Mouse (Mus musculus): ENCODE results near the gene Tmbim1. TPM values are rescaled to one million over a fixed set of nuclear protein-coding genes. Genes with fewer than 3 reads are reported as not detected.

Gene Tmbim1
- total RNA-seq, 1 experiment from 2014 or later: 1.9 TPM

DNA sequence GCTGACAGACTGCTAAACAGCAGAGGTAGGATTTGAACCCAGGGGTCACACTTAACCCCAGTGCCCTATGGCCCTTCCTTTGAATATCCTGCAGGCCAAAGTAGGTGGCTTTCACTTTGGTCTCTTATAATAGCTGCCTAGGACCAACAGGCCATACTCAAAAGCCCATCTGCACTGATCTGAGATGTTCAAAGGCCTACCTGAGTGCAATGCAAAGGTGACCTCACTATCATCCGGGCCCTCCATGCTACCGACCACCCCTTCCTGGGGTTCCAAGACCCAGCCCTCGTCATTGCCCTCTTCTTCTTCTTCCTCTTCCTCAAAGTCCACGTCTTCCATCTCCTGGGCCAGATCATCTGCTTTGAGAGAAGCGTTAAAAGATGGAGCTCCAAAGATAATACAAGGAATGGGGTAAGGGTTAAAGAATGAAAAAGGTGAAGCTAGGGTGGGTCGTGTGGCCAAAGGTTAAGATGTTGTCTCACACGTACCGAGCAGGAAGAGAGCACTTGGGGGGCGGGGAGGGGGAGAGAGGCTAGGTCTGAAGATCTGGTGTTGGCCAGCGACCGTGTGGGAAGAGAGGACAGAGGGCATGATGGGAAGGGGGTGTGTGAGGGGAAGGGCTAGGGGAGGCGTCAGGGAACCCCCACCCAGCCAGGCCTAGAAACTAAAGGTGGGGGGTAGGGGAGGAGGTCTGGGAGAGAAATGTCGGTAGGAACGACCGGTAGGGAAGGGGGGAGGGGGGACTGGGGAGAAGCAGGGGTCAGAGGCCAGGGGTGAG is 21.5 kb downstream of the Tmbim1 start:
- no peak for ATAC-seq (ENCODE audit: extremely low read depth, insufficient number of reproducible peaks, low FRiP score, poor library complexity, severe bottlenecking)

DNA sequence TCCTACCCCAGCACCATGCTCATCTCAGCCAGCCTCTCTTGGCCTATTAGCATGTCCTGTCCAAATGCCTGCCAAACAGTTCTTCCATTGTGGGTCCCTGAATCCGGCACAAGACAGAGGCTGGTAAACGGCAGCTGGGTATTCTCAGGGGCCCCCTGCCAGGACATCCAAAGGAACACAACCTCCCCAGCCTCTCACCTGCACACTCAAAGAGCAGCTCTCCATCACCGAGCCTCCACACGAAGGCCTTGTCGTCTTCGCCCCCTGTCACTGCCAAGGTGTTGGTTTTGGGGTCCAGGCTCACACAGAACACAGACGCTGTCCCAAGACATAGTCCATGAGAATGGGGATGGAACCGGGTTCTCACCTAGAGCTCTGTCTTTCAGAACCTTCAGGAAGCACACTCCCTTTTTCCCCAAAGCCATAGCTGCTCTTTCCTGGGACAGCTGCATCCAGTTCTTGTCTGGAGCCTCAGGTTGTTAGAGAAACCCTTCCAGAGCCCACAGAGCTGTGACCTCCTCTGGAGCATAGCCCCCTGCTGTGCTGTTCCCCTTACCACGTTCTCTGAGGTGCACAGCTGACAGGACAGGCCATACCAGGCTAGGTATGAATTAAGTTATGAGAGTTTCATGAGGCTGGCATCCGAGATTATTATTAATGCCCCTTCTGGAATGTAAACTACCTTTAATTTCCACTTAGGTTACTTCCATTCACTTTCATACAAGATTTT is 22.4 kb downstream of the Tmbim1 start:
- no peak for ATAC-seq (ENCODE audit: extremely low read depth, insufficient number of reproducible peaks, low FRiP score, poor library complexity, severe bottlenecking)

DNA sequence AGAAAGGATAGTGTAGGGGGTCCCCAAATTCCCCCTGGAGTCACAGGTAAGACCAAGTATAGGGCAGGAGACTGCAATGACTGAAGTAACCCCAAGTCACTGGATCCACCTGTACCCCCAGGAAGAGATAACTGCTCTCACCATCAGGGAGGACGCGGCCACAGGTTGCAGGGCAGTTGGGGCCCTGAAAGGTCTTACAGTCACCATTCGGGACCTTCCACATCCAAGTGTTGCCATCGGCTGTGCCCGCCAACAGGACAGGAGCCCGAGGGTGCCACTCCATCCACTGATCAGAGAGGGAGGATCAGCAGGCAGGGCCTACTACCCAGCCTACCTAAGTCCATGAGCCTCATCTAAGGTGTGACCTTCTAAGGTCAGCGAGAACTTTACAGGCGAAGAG is 23.5 kb downstream of the Tmbim1 start:
- no peak for ATAC-seq (ENCODE audit: extremely low read depth, insufficient number of reproducible peaks, low FRiP score, poor library complexity, severe bottlenecking)

DNA sequence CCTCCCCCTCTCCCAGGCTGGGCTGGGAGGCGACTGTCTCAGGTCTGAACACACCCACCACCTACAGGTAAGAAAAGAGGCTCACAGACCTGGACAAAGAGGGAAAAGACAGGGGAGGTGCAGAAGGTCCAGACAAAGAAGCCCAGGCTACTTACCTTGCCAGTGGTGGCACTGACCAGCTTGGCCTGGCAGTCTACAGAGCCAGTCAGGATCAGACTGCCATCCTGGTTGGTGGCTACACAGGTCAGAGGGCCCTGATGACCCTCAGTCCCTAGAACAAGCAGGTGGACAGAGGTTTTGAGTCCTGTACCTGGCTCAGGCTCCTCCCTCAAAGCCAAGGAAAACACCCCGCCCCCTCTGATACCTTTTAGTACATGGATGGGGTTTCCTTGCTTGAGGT is 24.1 kb downstream of the Tmbim1 start:
- no peak for ATAC-seq (ENCODE audit: extremely low read depth, insufficient number of reproducible peaks, low FRiP score, poor library complexity, severe bottlenecking)

DNA sequence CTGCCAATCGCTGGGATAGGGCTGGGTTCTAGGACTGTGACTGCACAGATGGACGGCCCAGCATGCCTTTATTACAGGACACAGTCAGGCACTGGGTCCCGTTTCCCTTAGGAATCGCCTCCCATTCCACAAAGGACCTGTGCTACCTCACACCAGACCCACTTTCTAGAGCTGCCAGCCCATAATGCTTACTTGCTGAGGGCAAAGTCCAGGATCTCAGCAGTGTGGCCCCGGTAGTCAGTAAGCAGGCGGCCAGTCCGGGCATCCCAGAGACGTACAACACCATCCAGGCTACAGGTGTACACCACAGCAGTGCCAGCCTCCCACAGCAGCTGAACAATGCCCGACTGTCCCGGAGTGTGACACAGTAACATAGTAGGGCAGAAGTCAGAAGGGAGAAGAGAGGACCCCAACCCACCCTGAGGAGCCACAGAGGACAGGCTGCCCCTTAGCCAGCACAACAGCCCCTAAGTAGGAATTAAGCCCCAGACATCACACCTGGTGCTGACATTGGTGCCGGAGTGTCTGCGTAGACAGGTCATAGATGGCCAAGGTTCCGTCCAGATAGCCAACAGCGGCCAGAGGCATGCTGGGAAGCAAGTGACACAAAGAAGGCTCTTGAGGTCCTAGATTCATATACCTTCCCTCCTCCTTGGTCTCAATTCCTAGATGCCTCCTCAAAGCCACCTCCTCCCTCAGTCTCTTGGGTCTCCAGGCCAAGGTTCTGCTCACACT is 24.7 kb downstream of the Tmbim1 start:
- no peak for ATAC-seq (ENCODE audit: extremely low read depth, insufficient number of reproducible peaks, low FRiP score, poor library complexity, severe bottlenecking)

DNA sequence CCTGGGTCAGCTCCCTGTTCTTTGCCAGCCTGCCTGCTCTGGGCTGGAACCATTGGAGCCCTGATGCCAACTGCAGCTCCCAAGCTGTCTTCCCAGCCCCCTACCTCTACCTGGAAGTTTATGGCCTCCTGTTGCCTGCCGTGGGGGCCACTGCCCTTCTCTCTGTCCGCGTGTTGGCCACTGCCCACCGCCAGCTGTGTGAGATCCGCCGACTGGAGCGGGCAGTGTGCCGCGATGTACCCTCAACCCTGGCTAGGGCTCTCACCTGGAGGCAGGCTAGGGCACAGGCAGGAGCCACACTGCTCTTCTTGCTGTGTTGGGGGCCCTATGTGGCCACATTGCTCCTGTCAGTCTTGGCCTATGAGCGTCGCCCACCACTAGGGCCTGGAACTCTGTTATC is 26.4 kb downstream of the Tmbim1 start:
- no peak for ATAC-seq (ENCODE audit: extremely low read depth, insufficient number of reproducible peaks, low FRiP score, poor library complexity, severe bottlenecking)

DNA sequence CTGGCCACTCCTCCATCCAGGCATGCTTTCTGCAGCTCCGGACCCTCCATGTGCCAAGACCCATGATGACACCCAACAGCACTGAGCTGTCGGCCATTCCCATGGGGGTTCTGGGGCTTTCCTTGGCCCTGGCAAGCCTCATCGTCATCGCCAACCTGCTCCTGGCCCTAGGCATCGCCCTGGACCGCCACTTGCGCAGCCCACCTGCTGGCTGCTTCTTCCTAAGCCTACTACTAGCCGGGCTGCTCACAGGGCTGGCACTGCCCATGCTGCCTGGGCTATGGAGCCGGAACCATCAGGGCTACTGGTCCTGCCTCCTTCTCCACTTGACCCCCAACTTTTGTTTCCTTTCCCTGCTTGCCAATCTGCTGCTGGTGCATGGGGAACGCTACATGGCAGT is 26.9 kb downstream of the Tmbim1 start, which contains the start of gene Gpbar1:
Gpbar1 (plus strand) TSS at position 13 of the 400 bp plus-strand sequence.
- no peak for ATAC-seq (ENCODE audit: extremely low read depth, insufficient number of reproducible peaks, low FRiP score, poor library complexity, severe bottlenecking)

DNA sequence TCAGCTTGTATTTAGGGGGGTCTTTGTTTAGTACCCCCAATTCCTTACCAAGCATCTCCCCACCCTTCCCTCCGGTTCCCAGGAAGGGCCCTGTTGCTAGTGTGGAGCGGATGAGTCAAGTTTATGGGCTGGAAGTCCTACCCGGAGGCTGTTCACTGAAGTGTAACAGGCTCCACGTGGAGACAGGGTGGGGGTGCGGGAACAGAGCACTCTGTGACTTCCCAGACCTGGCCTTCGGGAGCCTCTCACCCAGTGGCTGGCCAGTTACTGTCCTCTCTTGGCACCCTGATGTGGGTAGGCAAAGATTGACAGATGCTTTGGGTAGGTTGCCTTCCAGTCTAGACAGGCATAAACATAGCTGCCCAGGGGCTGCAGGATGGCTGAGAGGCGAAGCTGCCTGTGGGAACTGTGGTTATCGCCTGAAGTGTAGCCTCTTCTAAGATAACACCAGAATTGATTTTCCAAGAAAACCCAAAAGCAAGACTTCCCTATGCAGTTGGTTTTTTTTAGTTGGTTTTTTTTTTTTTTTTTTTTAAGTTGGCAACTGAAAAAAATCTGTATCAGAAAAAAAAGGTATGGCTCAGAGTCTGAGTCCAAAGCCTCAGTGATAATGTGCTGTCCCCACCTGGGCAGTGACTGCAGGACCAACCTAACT is 27.4 kb downstream of the Tmbim1 start:
- ATAC-seq (ENCODE audit: extremely low read depth, insufficient number of reproducible peaks, low FRiP score, poor library complexity, severe bottlenecking): no peak

DNA sequence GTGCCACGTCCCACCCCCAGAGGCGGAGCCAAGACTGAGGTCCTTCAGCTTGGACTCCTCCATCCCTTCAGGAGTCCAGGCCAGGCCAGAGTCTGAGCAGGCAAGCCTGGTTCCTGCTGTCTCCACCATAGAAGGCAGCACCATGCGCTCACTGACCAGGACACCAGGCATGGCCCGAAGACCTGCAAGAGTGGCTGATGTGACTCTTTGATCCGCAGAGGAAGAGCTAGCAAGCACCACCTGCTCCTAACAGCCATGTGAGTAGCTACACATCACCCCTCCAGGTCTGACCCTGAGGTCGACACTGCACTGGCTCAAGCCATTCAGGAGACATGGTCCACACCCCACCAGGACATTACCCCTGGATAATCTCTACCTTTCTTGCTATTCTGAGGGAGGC is 28.4 kb downstream of the Tmbim1 start:
- no peak for ATAC-seq (ENCODE audit: extremely low read depth, insufficient number of reproducible peaks, low FRiP score, poor library complexity, severe bottlenecking)

DNA sequence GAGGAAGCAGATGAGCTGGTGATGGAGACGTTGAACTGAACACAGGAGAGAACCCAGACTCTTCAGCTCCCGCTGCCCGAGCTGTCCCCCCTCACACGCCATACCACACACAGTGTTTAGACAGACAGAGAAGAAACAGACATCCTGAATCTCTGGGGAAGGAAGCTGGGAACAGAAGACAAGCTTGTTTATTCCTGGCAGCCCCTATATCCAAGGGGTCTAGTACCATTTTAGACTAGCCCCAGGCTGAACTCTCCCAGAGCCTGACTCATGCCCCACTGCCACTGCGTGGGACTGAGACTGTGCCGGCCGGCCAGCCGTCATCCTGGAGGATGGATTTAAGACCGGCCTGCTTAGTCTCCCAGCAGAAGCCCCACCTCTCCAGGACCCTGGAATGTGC is 30.4 kb downstream of the Tmbim1 start:
- no peak for ATAC-seq (ENCODE audit: extremely low read depth, insufficient number of reproducible peaks, low FRiP score, poor library complexity, severe bottlenecking)

DNA sequence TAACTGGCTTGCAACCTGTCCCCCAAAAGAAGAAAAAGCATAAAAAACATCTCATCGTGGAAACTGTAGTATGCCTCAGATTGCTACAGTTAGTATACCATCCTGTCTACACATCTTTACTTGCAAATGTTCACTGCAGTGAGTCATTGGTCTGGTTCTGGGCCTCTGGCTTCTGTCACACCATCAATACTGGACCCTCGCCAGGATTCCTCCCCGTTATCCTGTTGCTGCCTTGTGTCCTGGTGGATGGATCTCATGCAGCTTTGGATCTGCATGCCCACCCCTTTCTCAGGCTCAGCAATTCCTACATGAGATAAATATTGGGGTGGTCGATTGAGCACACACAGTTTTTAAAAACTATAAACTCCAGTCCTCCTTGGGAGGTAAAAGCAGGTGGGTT is 33.8 kb downstream of the Tmbim1 start:
- no peak for ATAC-seq (ENCODE audit: extremely low read depth, insufficient number of reproducible peaks, low FRiP score, poor library complexity, severe bottlenecking)

DNA sequence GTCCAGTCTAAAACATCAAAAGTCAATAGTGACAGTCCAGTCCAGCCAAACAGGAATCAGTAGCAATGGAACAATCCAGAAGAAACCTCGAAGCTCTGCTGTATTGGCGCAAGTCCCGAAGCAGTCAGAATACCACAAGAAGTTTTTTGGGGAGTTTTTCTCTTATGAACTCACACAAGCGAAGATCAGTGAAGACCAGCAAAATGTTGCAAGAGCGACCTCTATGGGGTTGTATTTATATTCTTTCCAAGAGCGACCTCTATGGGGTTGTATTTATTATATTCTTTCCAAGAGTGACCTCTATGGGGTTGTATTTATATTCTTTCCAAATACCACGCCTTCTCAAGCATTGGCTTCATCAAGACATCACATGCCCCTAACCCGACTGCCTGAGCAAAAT is 36.7 kb downstream of the Tmbim1 start:
- no peak for ATAC-seq (ENCODE audit: extremely low read depth, insufficient number of reproducible peaks, low FRiP score, poor library complexity, severe bottlenecking)

DNA sequence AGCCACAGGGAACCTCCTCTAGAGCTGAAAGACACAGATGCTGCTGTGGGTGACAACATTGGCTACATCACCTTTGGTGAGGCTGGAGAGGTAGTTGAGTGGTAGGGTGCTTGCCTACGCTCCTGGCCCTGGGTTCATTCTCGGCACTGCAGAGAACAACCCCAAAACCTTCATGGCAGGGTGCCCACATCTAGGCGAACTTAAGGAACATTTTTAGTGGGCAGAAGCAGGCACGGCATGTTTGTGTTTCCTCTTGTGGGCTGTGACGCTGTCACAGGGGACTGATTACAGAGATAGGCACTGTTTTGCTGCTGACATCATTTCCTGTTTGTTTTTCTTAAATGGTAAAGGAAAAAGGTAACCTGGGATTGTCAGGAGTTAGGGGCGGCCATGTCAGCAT is 42.9 kb downstream of the Tmbim1 start:
- ATAC-seq (ENCODE audit: extremely low read depth, insufficient number of reproducible peaks, low FRiP score, poor library complexity, severe bottlenecking): no peak

DNA sequence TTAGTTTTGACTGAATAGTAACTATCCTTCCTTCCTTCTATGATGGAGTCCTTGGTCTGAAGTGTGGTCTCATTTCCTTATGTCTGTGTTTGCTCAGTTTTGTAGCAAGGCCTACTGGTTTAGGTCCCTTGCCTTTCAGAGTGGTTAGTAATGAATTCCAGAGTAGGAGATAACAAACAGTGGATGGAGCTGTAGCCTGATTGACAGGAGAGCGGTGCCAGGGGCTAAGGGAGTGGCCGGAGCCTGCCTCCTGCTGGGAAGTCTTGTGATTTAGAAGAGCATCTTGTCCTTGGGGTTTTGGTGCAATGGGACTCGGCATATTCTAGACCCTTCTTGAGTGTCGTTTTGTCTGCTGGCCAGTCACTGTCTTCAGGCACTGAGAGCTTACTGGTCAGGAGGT is 48.6 kb downstream of the Tmbim1 start:
- no peak for ATAC-seq (ENCODE audit: extremely low read depth, insufficient number of reproducible peaks, low FRiP score, poor library complexity, severe bottlenecking)

DNA sequence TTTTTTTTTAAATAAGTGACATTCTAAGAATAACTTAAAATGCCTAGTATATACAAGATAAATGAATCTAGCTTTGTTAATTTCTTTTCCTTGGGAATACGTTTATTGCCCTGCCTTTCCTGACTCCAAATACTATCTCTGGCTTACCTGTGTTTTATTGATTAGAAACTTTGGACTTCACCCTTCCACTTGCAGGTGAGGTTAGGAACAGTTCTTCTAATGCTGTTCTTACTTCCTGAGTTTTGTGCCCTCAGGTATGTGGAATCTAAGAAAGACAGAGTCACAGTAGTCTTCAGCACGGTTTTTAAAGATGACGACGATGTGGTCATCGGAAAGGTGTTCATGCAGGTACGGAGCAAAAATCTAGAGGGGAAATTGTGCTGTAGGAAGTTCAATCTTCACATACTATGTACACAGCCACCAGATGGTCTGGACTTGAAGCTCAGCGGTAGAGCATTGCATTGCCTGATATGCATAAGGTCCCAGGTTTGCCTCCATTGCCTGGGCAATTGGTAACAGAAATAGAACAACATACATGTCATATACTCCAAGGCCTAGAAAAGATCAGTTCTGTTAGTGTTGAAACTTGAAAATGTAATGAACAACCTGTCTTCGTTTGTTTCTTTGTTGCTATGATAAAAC is 49.6 kb downstream of the Tmbim1 start:
- ATAC-seq (ENCODE audit: extremely low read depth, insufficient number of reproducible peaks, low FRiP score, poor library complexity, severe bottlenecking): no peak

DNA sequence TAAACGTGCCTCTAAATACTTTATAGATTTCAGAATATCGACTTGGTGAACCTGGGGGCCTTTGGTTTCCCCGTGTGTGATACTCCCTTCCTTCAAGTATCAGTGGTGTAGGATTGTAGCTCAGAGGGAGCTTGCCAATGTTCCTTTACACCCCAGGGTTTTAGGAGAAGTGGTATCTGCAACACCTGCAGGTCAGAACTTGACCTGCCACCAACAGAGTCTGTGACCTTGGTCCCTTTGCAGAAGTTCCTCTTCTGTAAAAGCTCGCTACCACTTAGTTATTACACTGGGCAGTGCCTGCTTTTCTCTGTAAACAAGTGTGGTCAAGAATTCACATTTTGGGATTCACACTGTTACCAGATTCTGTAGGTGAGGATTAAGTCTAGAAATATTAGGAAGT is 55.3 kb downstream of the Tmbim1 start:
- ATAC-seq (ENCODE audit: extremely low read depth, insufficient number of reproducible peaks, low FRiP score, poor library complexity, severe bottlenecking): no peak

DNA sequence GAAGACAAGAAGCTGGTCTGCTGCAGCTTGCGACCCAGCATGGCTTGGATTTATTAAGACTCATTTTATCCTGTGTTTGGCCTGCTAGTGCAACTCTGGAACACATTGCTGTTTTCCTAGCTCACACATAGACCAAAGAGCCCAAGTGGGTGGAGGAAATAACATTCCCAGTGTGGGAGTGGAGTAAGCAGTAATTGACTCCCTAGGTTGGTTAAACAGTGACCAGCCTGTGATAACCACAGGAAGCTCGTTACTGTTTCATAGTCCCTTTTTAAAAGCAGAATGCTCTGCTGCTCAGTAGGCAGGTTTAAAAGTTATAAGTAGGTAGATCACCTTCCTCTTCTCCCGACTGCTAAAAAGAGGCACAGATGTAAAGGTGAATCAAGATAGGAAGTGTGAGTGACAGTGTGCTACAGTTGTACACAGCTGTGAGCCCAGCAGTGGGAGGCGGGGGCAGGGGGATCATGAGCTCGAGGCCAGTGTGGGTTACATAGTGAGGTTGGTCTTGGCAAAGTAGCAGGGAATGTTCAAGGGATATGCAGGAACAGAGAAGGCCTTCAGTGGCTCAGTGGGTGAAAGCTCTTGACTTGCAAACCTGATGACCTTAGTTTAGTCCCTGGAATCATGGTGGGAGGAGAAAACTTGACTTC is 56.0 kb downstream of the Tmbim1 start:
- ATAC-seq (ENCODE audit: extremely low read depth, insufficient number of reproducible peaks, low FRiP score, poor library complexity, severe bottlenecking): no peak

DNA sequence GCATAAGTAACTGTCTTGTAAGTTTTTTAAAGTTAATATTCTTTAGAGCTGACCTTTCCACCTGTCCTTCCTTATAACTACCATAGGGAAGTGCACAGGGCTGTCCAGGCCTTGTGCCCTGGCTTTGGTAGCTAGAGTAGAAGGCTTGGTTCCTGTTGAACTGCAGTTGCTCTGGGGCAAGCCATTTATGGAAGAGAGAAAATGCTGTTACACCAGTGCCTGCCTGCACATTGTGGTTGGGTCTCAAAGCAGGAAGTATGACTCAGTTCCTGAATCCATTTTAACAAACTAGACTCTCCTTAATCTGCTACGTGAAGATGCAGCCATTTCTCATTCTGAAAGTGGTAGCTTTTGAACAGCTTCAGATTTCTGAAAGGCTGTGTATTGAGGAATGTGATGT is 56.6 kb downstream of the Tmbim1 start:
- ATAC-seq (ENCODE audit: extremely low read depth, insufficient number of reproducible peaks, low FRiP score, poor library complexity, severe bottlenecking): peak; percentile 97
